Comparison of ENCODE assay signal across 15 mouse cellular contexts in genomic region chr17:85684436-85684835, GRCm38 (mm10). TPM values are rescaled to one million over a fixed set of nuclear protein-coding genes. Genes with fewer than 3 reads are reported as not detected.
DNase-seq lines count a peak whose midpoint lies in the region; ATAC-seq and TF ChIP-seq lines count a peak whose summit lies in the region.
"Not testable (repeated sequence)": the region's sequence is repeated elsewhere in the genome, so short reads cannot be mapped to it uniquely, and the experiment has no call there.
"Had no signal": no experiment of that assay in that cellular context is flagged by ENCODE, and none has a peak within 500 bp of the region (broad histone marks: within the 10 kb centered on the region; RNA-seq: fewer than 3 reads in every experiment).

No protein-coding gene starts in this region.

- H3K4me2 ChIP-seq in CH12.LX (ENCODE audit: insufficient read depth, low read depth, poor library complexity, severe bottlenecking): peak overlapping the region; percentile 83
- H3K4me2 ChIP-seq in embryonic facial prominence, embryonic 14.5 days (ENCODE audit: low read depth, low read length): peak overlapping the region; percentile 72
- H3K4me2 ChIP-seq in forebrain, embryonic 12.5 days; hindbrain, embryonic 11.5 days (replicated peaks; ENCODE audit: low read depth, low read length): not testable (repeated sequence)
- H3K4me2 ChIP-seq in kidney, postnatal 0 days (ENCODE audit: low read length): peak overlapping the region; percentile 44
- peak overlapping the region; percentile 12; the same call in 1 of the 2 replicates for H3K4me2 ChIP-seq in limb, embryonic 15.5 days
- H3K4me2 ChIP-seq in stomach, embryonic 15.5 days: peak overlapping the region; percentile 37; the same call in 1 of the 2 replicates

- H3K79me2 ChIP-seq in CH12.LX (replicated peaks; ENCODE audit: control insufficient read depth, extremely low read depth, insufficient read depth, poor library complexity, severe bottlenecking): not testable (repeated sequence)

- 7% methylated on average over 6 of the region's 6 CpGs for WGBS in embryonic facial prominence, embryonic 14.5 days
- 2% methylated on average over 6 of the region's 6 CpGs for WGBS in forebrain, embryonic 12.5 days
- WGBS in hindbrain, embryonic 11.5 days: 0% methylated on average over 6 of the region's 6 CpGs
- WGBS in kidney, postnatal 0 days: 3% methylated on average over 6 of the region's 6 CpGs
- 14% methylated on average over 6 of the region's 6 CpGs for WGBS in limb, embryonic 15.5 days
- 11% methylated on average over 6 of the region's 6 CpGs for WGBS in stomach, embryonic 15.5 days

- H3K9ac ChIP-seq in CH12.LX (ENCODE audit: insufficient read depth, low read depth): peak overlapping the region; percentile 84
- peak overlapping the region; percentile 92 for H3K9ac ChIP-seq in embryonic facial prominence, embryonic 14.5 days (ENCODE audit: low read depth, low read length)
- not testable (repeated sequence) for H3K9ac ChIP-seq in forebrain, embryonic 12.5 days; hindbrain, embryonic 11.5 days (ENCODE audit: low read depth, low read length); kidney, postnatal 0 days (ENCODE audit: low read depth, low read length); limb, embryonic 15.5 days; stomach, embryonic 15.5 days

- not testable (repeated sequence) for ATAC-seq in embryonic facial prominence, embryonic 14.5 days (ENCODE audit: low read depth); forebrain, embryonic 12.5 days (ENCODE audit: low FRiP score); hindbrain, embryonic 11.5 days (ENCODE audit: low FRiP score); kidney, postnatal 0 days (replicated peaks; ENCODE audit: low FRiP score, low read depth); limb, embryonic 15.5 days (ENCODE audit: insufficient number of reproducible peaks, low FRiP score, low TSS enrichment, low read depth); stomach, embryonic 15.5 days (ENCODE audit: insufficient read depth, low FRiP score, low read depth)

- H3K4me1 ChIP-seq in CH12.LX (ENCODE audit: control insufficient read depth in 1 of 2, insufficient read depth in 2 of 2): not testable (repeated sequence)
- H3K4me1 ChIP-seq in embryonic facial prominence, embryonic 14.5 days (ENCODE audit: control insufficient read depth, insufficient read depth, low read length): peaks cover 12% of the 10 kb centered on the region
- peaks cover 39% of the 10 kb centered on the region for H3K4me1 ChIP-seq in forebrain, embryonic 12.5 days
- H3K4me1 ChIP-seq in hindbrain, embryonic 11.5 days (replicated peaks; ENCODE audit: control insufficient read depth, insufficient read depth, low read length): peaks cover 14% of the 10 kb centered on the region; the same call in 1 of the 2 replicates
- H3K4me1 ChIP-seq in kidney, postnatal 0 days (replicated peaks; ENCODE audit: insufficient read depth, low read length): peaks cover 12% of the 10 kb centered on the region; the same call in 1 of the 2 replicates
- peaks cover 53% of the 10 kb centered on the region for H3K4me1 ChIP-seq in limb, embryonic 15.5 days
- peaks cover 27% of the 10 kb centered on the region for H3K4me1 ChIP-seq in stomach, embryonic 15.5 days

- not testable (repeated sequence) for H3K27ac ChIP-seq in CH12.LX (ENCODE audit: insufficient read depth, low read depth); forebrain, embryonic 12.5 days; hindbrain, embryonic 11.5 days (ENCODE audit: low read depth, low read length); kidney, postnatal 0 days; limb, embryonic 15.5 days; stomach, embryonic 15.5 days
- peak overlapping the region; percentile 90 for H3K27ac ChIP-seq in embryonic facial prominence, embryonic 14.5 days (replicated peaks; ENCODE audit: low read depth, low read length)

- not testable (repeated sequence) for DNase-seq in CH12.LX (ENCODE audit: extremely low read depth); embryonic facial prominence, embryonic 14.5 days (ENCODE audit: low spot score); kidney, postnatal 0 days (ENCODE audit: low spot score)
- peak; percentile 24 for DNase-seq in embryo, embryonic 11 days
- peak; percentile 51 for DNase-seq in hindbrain, embryonic 11.5 days (ENCODE audit: low spot score)

- in situ Hi-C loops in CH12.LX (cut with MboI; ENCODE audit: low pct_ligation_motif_present, low pct_unique_long_range_greater_than_20kb, low sequenced_read_pairs): not testable (repeated sequence)

- peak overlapping the region in 2 of 3 experiments; percentile 52 to 53 for H3K4me3 ChIP-seq in CH12.LX (replicated peaks in 1 of 3; ENCODE audit: low read depth in 2 of 3, low read length in 2 of 3, poor library complexity in 1 of 3)
- H3K4me3 ChIP-seq in embryonic facial prominence, embryonic 14.5 days (ENCODE audit: low read depth, low read length): peak overlapping the region; percentile 66
- peak overlapping the region; percentile 1 for H3K4me3 ChIP-seq in forebrain, embryonic 12.5 days (replicated peaks)
- H3K4me3 ChIP-seq in hindbrain, embryonic 11.5 days (ENCODE audit: low read depth, low read length): 0 out of 2 replicates have a peak overlapping the region, but pooled peaks have one; percentile 6
- peak overlapping the region; percentile 53 for H3K4me3 ChIP-seq in kidney, postnatal 0 days (replicated peaks; ENCODE audit: low read depth, low read length)
- peak overlapping the region; percentile 59; the same call in 1 of the 2 replicates for H3K4me3 ChIP-seq in limb, embryonic 15.5 days
- peak overlapping the region; percentile 22; the same call in 1 of the 2 replicates for H3K4me3 ChIP-seq in stomach, embryonic 15.5 days (replicated peaks)

- H3K36me3 ChIP-seq in CH12.LX (replicated peaks in 1 of 2; ENCODE audit: control insufficient read depth in 1 of 2, insufficient read depth in 1 of 2, low read length in 1 of 2): peaks cover 0 to 15% of the 10 kb centered on the region in 2 experiments
- not testable (repeated sequence) for H3K36me3 ChIP-seq in embryonic facial prominence, embryonic 14.5 days (ENCODE audit: control insufficient read depth, insufficient read depth, low read length); forebrain, embryonic 12.5 days (replicated peaks); hindbrain, embryonic 11.5 days (ENCODE audit: control insufficient read depth, insufficient read depth, low read length); kidney, postnatal 0 days (ENCODE audit: insufficient read depth, low read length); limb, embryonic 15.5 days; stomach, embryonic 15.5 days

- not testable (repeated sequence) for H3K27me3 ChIP-seq in CH12.LX (replicated peaks)
- H3K27me3 ChIP-seq in embryonic facial prominence, embryonic 14.5 days (replicated peaks; ENCODE audit: control insufficient read depth, insufficient read depth, low read length): peaks cover 69% of the 10 kb centered on the region
- peaks cover 97% of the 10 kb centered on the region for H3K27me3 ChIP-seq in forebrain, embryonic 12.5 days
- peaks cover 95% of the 10 kb centered on the region for H3K27me3 ChIP-seq in hindbrain, embryonic 11.5 days (ENCODE audit: control insufficient read depth, insufficient read depth, low read length)
- H3K27me3 ChIP-seq in kidney, postnatal 0 days (ENCODE audit: insufficient read depth, low read length): peaks cover 83% of the 10 kb centered on the region
- peaks cover 94% of the 10 kb centered on the region for H3K27me3 ChIP-seq in limb, embryonic 15.5 days
- peaks cover 93% of the 10 kb centered on the region for H3K27me3 ChIP-seq in stomach, embryonic 15.5 days (replicated peaks)

- not testable (repeated sequence) for TF ChIP-seq RAD21 in CH12.LX (IDR thresholded peaks at IDR 0.05; ENCODE audit: low read depth, low read length)

- not testable (repeated sequence) for TF ChIP-seq POLR2A in CH12.LX (IDR thresholded peaks at IDR 0.05; ENCODE audit: low read depth, low read length)

- dilution Hi-C loops in CH12.LX (cut with MboI; ENCODE audit: extremely low pct_ligation_motif_present, extremely low pct_unique_long_range_greater_than_20kb, low sequenced_read_pairs): not testable (repeated sequence)

- not testable (repeated sequence) for TF ChIP-seq CTCF in CH12.LX (conservative IDR thresholded peaks at IDR 0.05 in 1 of 2, IDR thresholded peaks at IDR 0.05 in 1 of 2; ENCODE audit: low read depth in 2 of 2, low read length in 2 of 2); kidney, postnatal 0 days (IDR thresholded peaks at IDR 0.05; ENCODE audit: low read depth)

- H3K9me3 ChIP-seq in CH12.LX (replicated peaks; ENCODE audit: low read length): peaks cover 38% of the 10 kb centered on the region
- H3K9me3 ChIP-seq in embryonic facial prominence, embryonic 14.5 days (ENCODE audit: control insufficient read depth, low read length); forebrain, embryonic 12.5 days; hindbrain, embryonic 11.5 days (ENCODE audit: control insufficient read depth, low read length); kidney, postnatal 0 days (replicated peaks; ENCODE audit: low read length); limb, embryonic 15.5 days; stomach, embryonic 15.5 days: not testable (repeated sequence)

- TF ChIP-seq EP300 in CH12.LX (IDR thresholded peaks at IDR 0.05; ENCODE audit: low read length): not testable (repeated sequence)

RNA-seq across cellular contexts. Expression of gene Six2, which starts 3.6 kb away (rescaled TPM):
- 0.04 TPM in 1 of 2 replicates, not detected in the other for total RNA-seq in CH12.LX (2012; rRNA removed)
- not detected in 2 replicates for total RNA-seq in CH12.LX (2014; rRNA removed)
- polyA plus RNA-seq in CH12.LX (2012; ENCODE audit: insufficient read length, low read depth): 0.11 and 0.40 TPM in 2 replicates
- 12.5 and 13.2 TPM in 2 replicates for polyA plus RNA-seq in embryonic facial prominence, embryonic 14.5 days (2014; fragmentation: Nextera tagmentation; extraction: Ambion mirVana)
- 6.9 and 9.5 TPM in 2 replicates for polyA plus RNA-seq in forebrain, embryonic 12.5 days (2016; fragmentation: Nextera tagmentation; extraction: Ambion mirVana)
- polyA plus RNA-seq in hindbrain, embryonic 11.5 days (2014; fragmentation: Nextera tagmentation; extraction: Ambion mirVana): 6.8 and 8.3 TPM in 2 replicates
- 11.2 and 18.9 TPM in 2 replicates for polyA plus RNA-seq in kidney, postnatal 0 days (2015; fragmentation: Nextera tagmentation; extraction: Ambion mirVana)
- 3.9 and 4.3 TPM in 2 replicates for polyA plus RNA-seq in limb, embryonic 15.5 days (2015; fragmentation: Nextera tagmentation; extraction: Ambion mirVana)
- 6.9 and 13.9 TPM in 2 replicates for polyA plus RNA-seq in stomach, embryonic 15.5 days (2015; fragmentation: Nextera tagmentation; extraction: Ambion mirVana)
- total RNA-seq: G1E; liver, adult 2 months; megakaryocyte progenitor cell, adult 5-6 weeks; neutrophil, adult 5-6 weeks had no signal
- polyA plus RNA-seq: C2C12; G1E; gonadal fat pad, adult 2 months; liver, adult 2 months; liver, embryonic 16.5 days had no signal

Comparison
In these comparisons a context has a peak if more than half of its experiments do, and no peak if none do; other contexts are left out.
1. H3K4me3 ChIP-seq: peak in every context shown above with its lines; median percentile 66 in embryonic facial prominence, embryonic 14.5 days; 59 in limb, embryonic 15.5 days; 53 in kidney, postnatal 0 days; 52 in CH12.LX; 22 in stomach, embryonic 15.5 days; 6 in hindbrain, embryonic 11.5 days; 1 in forebrain, embryonic 12.5 days.